Mouse (Mus musculus): Measurements from ENCODE around the gene Rgl1. TPM values are rescaled to one million over a fixed set of nuclear protein-coding genes. Genes with fewer than 3 reads are reported as not detected.
A peak's percentile ranks its signal among the peaks of the same experiment; 100 is the strongest.
"Not testable (repeated sequence)": the region's sequence is repeated elsewhere in the genome, so short reads cannot be mapped to it uniquely, and the experiment has no call there.

Gene Rgl1
- total RNA-seq, 1 experiment from 2014 or later, result 7.3 TPM

DNA sequence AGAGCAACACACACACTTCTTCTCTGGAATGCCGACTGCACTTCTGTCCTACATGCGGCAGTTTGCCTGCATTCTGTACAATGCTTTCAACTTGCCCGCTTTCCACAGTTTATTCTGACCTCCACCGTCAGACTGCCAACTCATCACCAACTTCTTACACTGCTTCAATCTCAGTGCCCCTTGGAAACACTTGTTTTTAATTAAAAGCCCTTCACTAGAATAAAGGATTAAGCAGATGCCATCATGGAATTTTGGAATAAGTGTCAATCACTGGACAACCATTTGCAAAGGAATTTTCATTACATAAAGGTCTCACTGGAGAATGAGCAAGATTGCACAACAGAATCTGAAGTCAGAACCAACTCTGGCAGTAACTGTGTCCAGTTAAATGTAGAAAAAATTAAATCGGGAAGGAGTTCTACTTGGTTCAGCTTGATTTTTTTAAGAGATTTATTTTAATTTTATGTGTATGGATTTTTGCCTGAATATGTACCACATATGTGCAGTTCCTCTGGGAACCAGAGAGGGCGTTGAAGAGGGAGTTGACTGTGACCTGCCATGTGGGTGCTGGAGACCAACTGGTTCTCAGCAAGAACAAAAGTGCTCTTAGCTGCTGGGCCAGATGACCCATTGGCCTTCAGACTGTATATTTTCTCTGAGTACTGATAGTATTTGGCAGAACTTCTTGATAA, 84.3 kb downstream of the Rgl1 start:
- no peak for ATAC-seq (replicated peaks; ENCODE audit: insufficient number of reproducible peaks, low FRiP score, low TSS enrichment, poor library complexity, severe bottlenecking)

DNA sequence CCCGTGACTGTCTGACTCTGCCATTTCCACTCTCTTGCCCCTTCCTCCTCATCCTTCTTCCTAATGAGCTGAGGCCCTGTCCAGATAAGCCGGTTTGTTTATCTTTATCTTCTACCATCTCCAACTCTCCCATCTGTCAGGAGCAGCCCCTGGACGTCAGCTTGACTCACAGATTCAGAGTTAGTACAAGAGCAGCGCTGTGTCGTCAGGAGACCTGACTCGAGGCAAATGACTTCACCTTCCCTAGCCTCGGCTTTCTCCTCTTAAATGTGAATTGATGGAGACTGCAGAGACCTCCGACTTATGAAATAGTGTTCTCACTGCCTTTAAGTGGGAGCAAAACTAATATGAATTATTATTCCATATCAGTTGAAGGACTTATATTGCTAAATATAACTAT, 85.0 kb downstream of the Rgl1 start:
- no peak for ATAC-seq (replicated peaks; ENCODE audit: insufficient number of reproducible peaks, low FRiP score, low TSS enrichment, poor library complexity, severe bottlenecking)

DNA sequence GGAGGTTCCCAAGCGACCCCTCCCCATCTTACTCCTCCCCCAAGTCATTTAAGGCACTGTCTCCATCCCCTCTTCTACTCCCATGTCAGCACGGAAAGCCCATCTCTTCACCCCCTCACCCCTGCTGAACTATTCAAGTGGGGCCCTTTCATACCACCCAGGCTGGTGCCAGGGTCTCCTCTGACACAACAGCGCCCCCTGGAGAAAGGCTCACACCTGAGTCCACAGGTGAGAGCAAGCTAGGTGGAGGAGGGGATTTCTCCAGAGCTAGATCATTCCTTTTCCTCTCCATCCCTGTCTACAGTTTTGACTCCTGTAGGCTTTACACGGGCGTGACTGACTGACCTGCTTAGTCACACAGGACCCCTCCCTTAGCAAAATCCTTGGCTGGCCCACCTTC, 87.7 kb downstream of the Rgl1 start:
- no peak for ATAC-seq (replicated peaks; ENCODE audit: insufficient number of reproducible peaks, low FRiP score, low TSS enrichment, poor library complexity, severe bottlenecking)

DNA sequence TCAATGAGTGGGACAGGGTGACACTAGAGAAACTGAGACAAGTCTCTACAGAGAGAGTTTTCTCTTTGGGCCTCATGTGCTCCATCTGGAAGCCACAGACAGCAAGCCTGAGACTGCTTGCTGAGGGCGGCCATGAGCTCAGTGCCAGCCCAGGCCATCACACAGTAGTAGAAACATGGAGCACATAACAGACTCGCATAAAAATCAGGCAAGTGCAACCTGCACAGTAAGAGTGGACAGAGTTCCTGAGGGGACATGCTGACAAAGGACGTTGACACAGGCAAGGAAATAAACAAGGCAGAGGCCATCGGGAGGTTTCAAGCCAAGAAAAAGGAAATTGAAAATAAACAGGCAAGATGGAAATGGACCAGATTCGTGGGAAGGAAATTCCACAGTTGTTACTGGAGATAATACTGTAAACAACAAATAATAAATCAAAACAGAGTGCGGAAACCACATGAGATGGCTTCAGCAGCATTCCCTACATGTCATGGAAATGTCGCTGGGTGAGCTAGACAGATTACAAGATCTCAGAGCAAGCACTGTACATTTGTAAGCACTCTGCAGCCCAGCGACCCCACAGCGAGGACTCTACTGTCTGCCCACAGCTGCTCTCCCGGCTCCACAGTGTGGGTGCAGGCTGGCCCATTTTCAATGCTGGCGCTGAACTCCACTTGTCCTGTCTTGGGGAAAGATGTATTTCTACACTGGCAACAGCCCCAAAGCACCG, 88.5 kb downstream of the Rgl1 start:
- no peak for ATAC-seq (replicated peaks; ENCODE audit: insufficient number of reproducible peaks, low FRiP score, low TSS enrichment, poor library complexity, severe bottlenecking)

DNA sequence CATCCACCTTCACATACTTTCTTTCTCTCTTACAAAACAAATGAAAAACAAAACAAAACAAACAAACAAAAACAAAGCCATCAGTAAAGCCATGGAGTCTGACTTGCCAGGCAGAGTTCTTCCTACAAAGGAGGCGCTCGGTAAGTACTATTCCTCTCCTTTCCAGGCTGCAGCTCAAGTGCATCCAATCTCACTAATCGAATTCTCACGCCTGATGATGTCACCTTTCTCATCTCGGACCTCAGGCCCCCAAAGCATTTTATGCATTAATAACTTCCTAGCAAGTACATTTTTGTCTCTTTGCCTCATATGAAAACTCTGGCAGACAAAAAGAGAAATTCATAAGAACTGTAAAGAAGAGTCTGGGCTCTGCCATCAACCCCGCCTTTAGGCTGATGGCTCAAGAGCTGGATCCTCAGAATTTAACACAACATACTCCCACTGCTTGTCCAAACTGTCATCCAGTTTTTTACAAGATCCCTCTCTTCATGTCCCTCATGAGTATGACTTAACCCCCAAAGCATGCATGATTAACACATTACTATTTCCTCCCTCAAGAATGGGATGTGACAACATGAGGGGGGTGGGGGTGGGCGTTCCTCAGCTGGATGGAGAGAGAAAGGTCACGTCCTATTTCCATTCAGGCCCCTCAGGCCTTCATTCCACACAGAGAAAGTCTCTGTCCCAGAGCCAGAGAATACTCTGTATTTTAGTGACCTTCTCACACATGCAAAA, 96.5 kb downstream of the Rgl1 start:
- no peak for ATAC-seq (replicated peaks; ENCODE audit: insufficient number of reproducible peaks, low FRiP score, low TSS enrichment, poor library complexity, severe bottlenecking)

DNA sequence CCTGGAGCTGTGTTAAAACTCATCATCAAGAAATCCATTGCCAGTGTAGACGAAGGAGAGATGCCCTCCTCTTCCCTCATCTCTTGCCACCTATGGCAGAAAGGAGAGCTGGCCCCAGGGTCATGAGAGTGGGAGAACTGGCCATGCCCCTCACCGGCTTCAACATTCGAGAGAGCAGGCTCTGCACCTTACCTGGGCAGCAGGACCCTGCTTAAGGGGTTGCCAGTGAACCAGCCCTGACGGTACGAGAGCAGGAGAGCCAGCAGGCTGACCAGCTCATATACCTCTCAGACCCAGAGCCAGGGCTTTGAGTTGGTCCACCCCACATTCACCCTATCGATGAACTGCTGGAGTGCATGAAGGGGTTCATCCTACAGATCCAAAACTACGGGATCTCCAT, 105.7 kb downstream of the Rgl1 start:
- no peak for ATAC-seq (replicated peaks; ENCODE audit: insufficient number of reproducible peaks, low FRiP score, low TSS enrichment, poor library complexity, severe bottlenecking)

DNA sequence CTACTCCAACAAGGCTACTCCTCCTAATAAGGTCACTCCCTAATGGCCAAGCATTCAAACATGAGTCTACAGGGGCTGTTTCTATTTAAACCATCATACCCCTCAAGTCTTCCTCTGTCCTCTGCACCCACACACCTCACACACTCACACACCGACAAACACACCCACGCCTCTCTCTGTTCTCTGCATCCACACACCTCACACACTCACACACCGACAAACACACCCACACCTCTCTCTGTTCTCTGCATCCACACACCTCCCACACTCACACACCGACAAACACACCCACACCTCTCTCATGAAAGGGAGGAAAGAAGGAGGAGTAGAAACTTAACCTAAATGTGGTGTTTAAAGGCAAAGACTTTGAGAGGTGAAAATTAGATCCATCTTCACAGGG, 106.2 kb downstream of the Rgl1 start:
- no peak for ATAC-seq (replicated peaks; ENCODE audit: insufficient number of reproducible peaks, low FRiP score, low TSS enrichment, poor library complexity, severe bottlenecking)

DNA sequence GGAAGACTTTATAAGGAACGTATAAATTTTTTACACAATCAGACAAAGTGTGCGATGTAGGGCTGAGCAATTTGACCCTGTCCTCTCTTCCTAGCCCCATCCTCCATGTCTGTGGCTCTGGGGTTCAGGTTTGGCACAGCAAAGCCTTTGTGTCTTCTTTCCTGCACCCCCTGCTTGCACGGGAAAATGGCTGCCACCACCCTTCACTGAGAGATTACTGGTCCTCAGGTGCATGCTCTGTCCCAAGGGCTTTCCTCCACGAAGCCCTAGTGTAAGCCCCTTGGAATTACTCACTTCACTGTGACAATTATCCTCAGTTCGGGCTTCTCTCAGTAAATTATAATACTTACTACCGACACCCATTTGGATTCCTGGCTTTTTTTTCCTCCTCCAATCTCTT, 109.5 kb downstream of the Rgl1 start:
- no peak for ATAC-seq (replicated peaks; ENCODE audit: insufficient number of reproducible peaks, low FRiP score, low TSS enrichment, poor library complexity, severe bottlenecking)

DNA sequence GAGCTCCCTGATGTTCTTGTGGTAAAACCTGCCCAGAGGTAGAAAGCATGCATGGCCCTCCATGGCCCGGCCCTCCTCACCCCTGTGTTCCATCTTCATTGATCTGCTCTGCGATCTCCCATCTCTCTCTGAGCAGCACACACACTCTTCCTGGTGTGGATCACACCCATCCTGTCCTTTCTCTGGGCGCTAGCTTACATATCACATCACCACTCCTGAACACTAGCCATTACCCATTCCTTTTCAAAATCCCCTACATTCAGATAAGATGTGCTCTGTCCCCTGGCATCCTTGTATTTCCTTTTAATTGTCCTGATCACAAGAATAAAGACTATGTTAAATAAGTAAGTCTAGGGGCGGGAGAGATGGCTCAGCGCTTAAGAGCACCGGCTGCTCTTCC, 111.3 kb downstream of the Rgl1 start:
- no peak for ATAC-seq (replicated peaks; ENCODE audit: insufficient number of reproducible peaks, low FRiP score, low TSS enrichment, poor library complexity, severe bottlenecking)

DNA sequence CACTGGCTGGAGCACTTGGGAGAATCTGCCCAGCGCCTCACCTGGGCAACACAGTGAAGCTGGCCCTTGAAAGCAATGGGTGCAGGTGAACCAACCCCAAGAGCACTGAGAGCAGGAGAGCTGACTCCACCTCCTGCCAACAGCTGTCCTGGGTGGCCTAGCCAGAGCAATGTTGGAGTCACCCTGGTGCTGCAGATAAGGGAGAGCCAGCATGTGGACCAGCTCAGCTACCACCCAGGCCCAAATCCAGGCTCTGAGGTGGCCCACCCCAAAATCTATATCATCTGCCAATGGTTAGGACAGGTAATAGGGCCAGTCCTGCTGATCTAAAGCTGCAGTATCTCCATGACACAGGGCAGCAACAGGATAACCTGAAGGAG, 114.7 kb downstream of the Rgl1 start:
- ATAC-seq (replicated peaks; ENCODE audit: insufficient number of reproducible peaks, low FRiP score, low TSS enrichment, poor library complexity, severe bottlenecking), result no peak

DNA sequence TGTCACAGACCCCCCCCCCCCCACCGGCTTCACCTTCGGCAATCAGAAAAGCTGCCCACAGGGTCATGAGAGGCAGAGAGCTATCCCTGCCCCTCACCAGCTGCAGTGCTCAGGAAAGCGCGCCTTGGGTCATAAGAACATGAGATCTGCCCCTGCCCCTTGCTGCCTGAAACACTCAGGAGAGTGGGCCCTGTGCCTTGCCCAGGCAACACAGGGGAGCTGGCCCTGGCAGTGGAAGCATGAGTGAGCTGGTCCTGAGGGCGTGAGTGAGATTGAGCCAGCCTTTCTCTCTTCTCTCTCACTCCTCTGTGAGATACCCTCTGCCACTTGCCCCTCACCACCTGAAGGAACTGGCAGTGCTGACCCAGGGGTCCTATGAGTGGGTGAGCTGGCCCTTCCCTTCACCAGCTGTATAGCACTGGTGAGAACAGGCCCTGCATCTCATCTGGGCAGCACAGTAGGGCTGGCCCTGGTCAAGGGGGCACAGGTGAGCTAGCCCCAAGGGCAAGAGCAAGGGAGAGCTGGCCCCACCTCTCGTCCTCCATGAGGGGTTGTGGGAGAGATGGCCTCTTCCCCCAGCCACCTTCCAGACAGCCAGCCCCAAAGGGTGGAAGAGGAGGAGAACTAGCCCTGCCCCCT, 115.2 kb downstream of the Rgl1 start:
- 0 out of 2 replicates have a peak, but pooled peaks have one; percentile 27 for ATAC-seq (replicated peaks; ENCODE audit: insufficient number of reproducible peaks, low FRiP score, low TSS enrichment, poor library complexity, severe bottlenecking)

DNA sequence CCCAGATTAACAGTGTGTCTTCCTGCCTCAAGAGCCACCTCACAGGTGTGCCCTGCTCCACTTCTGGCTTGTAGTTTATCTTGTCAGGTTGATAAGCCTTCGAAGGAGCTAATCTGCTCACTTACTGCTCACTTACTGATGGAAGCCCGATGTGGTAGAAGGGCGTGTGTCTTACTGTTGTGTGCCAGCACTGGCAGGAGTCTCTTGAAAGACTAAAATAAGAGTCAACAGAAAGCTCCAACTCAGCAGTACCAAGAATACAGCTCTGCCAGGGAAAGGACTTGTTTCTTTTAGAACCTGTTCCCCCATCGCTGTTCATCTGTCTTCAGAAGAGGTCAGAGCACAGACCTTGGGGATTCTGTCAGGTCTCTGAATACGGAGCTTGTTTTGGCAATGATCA, 118.1 kb downstream of the Rgl1 start:
- no peak for ATAC-seq (replicated peaks; ENCODE audit: insufficient number of reproducible peaks, low FRiP score, low TSS enrichment, poor library complexity, severe bottlenecking)

DNA sequence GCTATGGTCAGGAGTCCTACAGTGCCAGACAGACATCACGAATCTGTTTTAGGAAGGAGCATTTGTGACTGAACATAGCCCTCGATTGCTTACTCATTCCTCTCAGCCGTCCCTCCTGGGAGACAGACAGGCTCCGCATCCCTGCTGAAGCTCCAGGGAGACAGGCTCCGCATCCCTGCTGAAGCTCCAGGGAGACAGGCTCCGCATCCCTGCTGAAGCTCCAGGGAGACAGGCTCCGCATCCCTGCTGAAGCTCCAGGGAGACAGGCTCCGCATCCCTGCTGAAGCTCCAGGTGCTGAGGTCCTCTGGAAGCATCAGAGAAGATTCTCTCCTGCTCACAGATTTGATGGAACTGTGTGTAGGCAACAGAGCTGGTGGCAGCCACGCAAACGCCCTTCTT, 123.9 kb downstream of the Rgl1 start:
- ATAC-seq (replicated peaks; ENCODE audit: insufficient number of reproducible peaks, low FRiP score, low TSS enrichment, poor library complexity, severe bottlenecking), result not testable (repeated sequence)

DNA sequence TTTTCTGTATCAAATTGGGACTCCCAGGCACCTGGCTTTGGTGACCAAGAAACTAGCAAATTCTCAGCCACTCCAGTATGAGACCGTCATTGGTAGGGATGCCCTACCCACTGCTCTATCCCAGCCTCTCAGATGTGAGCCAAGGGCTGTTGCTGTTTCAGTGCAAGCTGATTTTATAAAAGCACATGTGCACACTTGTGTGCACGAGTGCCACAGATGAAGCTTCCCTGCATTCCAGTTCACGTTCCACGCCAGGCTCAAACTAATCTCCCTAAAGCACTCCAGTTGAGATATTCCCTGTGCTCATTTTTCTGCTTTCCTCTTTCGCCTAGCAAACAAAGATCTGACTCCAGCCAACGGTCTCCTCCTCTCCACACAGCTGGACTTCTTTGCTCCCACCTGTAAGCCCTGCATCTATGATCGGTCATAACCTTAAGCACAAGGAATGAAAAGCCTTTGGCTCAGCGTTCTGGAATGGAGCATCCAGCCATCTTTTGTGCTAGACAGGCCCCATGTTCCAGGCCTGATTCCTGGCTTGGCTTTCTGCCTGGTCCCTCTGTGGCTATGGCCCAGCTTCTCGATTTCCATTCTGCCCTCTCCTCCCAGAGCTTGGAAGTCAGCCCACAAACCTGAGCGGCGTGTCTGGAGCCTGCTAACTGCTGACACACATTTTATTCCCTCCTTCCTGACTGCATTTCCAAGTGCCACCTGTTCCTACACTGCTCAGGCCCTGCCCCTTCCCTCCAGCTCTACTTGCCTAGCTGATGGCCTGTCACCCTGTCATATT, 125.8 kb downstream of the Rgl1 start:
- ATAC-seq (replicated peaks; ENCODE audit: insufficient number of reproducible peaks, low FRiP score, low TSS enrichment, poor library complexity, severe bottlenecking), result no peak

DNA sequence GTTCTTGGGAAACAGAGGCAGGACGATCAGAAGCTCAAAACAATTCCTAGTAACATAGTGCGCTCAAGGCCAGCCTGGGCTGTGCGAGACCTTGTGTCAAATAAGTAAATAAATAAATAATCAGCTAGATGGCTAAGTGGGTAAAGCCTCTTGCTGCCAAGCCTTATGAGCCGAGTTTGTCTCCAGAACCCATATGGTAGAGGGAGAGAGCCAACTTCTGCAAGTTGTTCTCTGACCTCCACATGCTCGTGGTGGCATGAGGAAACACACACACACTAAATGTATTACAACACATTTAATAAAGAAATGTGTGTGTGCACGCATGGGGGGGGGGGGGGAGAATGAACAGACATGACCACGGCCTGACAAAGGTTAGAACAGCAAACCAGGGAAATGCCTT, 126.8 kb downstream of the Rgl1 start:
- ATAC-seq (replicated peaks; ENCODE audit: insufficient number of reproducible peaks, low FRiP score, low TSS enrichment, poor library complexity, severe bottlenecking), result no peak

DNA sequence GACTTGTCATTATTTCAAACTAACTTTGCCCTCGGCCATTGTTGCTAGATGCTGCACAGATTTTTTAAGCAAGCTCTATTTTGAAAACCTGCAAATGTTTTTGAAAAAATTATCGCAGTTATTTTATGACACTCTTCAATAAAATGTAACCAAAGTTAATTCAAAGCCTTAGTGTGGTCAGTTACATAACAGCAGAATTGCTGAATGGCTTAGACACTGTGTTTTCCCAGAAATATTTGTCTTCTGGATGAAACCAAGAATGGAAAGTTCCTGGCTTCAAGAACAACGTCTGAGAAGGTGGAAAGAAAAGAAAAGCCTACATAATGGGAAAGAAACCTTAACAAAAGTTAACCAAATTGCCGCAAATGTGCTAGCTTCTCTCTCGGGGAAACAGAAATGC, 131.5 kb downstream of the Rgl1 start:
- no peak for ATAC-seq (replicated peaks; ENCODE audit: insufficient number of reproducible peaks, low FRiP score, low TSS enrichment, poor library complexity, severe bottlenecking)

DNA sequence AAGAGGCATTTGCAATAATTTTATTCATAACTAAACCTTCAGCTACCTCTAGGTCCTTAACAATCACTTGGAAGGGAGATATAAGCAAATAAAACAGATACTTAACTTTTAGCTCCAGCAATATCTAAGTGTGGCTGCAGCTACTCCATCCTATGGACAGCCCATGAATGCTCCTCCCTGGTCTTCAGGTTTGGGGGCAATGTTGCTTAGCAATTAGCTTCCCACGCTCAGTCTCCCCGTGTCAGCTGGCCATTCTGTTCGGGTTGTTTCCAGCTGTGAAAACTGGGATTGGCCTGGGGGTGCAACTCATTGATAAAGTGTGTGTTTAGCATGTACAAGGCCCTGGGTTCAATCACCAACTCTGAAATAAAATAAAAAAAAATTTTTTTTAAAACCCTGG, 136.4 kb downstream of the Rgl1 start:
- ATAC-seq (replicated peaks; ENCODE audit: insufficient number of reproducible peaks, low FRiP score, low TSS enrichment, poor library complexity, severe bottlenecking), result no peak

DNA sequence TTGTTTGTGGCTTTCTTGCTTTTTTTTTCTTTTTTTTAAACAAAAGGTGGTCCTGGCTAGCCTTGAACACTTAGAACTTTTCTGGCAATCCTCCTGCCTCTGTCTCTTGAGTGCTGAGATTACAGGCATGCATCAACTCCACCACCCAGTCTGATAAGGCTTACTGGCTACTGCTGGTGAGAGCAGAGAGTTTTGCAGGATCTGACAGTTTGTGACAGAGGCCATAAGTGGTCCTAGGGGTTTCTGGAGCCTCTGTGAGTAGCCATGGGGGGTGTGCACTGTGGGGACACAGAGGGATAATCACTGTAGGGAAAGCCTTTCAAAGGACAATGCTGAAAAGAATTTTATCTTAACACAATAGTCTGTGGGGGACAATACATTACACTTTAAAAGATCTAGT, 140.5 kb downstream of the Rgl1 start:
- ATAC-seq (replicated peaks; ENCODE audit: insufficient number of reproducible peaks, low FRiP score, low TSS enrichment, poor library complexity, severe bottlenecking), result no peak

All from monocyte, adult 5-6 weeks (primary cell).